Mouse (Mus musculus) intestine, embryonic 15.5 days (tissue): Measurements from ENCODE around the gene Sult3a1. TPM values are rescaled to one million over a fixed set of nuclear protein-coding genes. Genes with fewer than 3 reads are reported as not detected.

Experiments used
- polyA plus RNA-seq: library from polyadenylated mRNA; unstranded; fragments of >200 nt; fragmentation: Nextera tagmentation; extraction: Ambion mirVana; gene quantifications from 2 replicates; pipeline ENCODE4 v1.2.1, GENCODE M21; 2015

Gene Sult3a1
- polyA plus RNA-seq, 1 experiment from 2014 or later, result not detected

Other genes starting within 250 kb of the Sult3a1 start
- 0.61 and 0.79 TPM in 2 replicates for gene Clvs2, start 233.0 kb upstream of the Sult3a1 start, polyA plus RNA-seq
- gene Sult3a2, start 71.0 kb upstream of the Sult3a1 start, polyA plus RNA-seq, result not detected in 2 replicates
- 0.13 TPM in 1 of 2 replicates, not detected in the other for gene Rsph4a, start 47.4 kb downstream of the Sult3a1 start, polyA plus RNA-seq
- gene Zup1, start 93.5 kb downstream of the Sult3a1 start, polyA plus RNA-seq, result 16.6 and 16.8 TPM in 2 replicates
- 102 and 122 TPM in 2 replicates for gene Rwdd1, start 161.9 kb downstream of the Sult3a1 start, polyA plus RNA-seq
- not detected in 2 replicates for gene Trappc3l, start 179.9 kb downstream of the Sult3a1 start, polyA plus RNA-seq
- not detected in 2 replicates for gene Calhm4, start 186.6 kb downstream of the Sult3a1 start, polyA plus RNA-seq
- 0.87 and 0.98 TPM in 2 replicates for gene Calhm5, start 238.8 kb downstream of the Sult3a1 start, polyA plus RNA-seq